Mouse (Mus musculus): Measurements from ENCODE around the gene Cd300lg. TPM values are rescaled to one million over a fixed set of nuclear protein-coding genes. Genes with fewer than 3 reads are reported as not detected.
A peak's percentile ranks its signal among the peaks of the same experiment; 100 is the strongest.

The Cd300lg gene
- total and polyA plus RNA-seq, 3 experiments, result 51.6 to 102 (median 70.1) TPM

DNA sequence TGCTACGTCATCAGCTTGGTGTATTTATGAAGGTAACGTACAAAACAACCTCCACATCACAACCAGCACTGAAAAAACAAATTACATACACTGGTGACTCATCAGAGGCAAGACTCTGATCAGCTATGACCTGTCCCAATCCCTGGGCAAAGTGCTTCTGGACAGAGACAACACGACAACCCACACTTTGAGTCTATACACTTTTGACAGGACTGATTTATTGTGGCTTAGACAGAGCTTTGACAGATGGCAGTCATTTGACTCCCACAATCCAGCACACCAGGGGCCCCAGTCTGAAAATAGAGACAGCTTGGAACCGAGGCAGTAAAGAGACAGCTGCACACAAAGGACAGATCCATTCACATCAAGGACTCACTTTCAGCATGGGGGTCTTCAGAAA lies 41.8 kb upstream of the Cd300lg start:
- H3K4me3 ChIP-seq, result no peak overlapping the region
- 72% methylated on average over 4 of the region's 4 CpGs for whole genome bisulfite sequencing
- no peak for DNase-seq

DNA sequence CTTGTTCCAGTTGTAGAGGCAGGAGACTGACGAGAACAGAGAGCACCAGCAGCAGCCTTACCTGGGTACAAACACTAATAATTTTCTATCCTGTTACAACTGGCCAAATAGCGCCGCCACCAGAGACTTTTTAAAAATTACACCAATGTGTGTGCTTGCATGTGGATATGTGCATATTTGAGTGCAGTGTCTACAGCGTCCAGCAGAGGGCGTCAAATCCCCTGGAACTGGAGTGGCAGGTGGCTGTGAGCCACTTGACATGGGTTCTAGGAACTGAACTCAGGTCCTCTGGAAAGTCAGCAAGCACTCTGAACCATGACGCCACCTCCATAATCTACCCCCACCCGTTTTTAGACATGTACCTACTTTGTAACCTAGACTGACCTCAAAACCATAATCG lies 37.1 kb upstream of the Cd300lg start:
- intact Hi-C loops (cut with DNase I), result no loop called here

More for the DNA sequence above, 41.8 kb upstream of the Cd300lg start:
- no peak for TF ChIP-seq POLR2A (IDR thresholded peaks at IDR 0.05; ENCODE audit: insufficient read depth, low read depth, low read length)
- no peak overlapping the region for H3K27ac ChIP-seq
- no peaks in the 10 kb centered on the region for H3K36me3 ChIP-seq (ENCODE audit: control insufficient read depth, insufficient read depth, low read length)
- H3K9ac ChIP-seq (ENCODE audit: low read depth, low read length), result no peak overlapping the region
- no peaks in the 10 kb centered on the region for H3K79me2 ChIP-seq (replicated peaks; ENCODE audit: control insufficient read depth, insufficient read depth, low read length)
- no peaks in the 10 kb centered on the region for H3K27me3 ChIP-seq (ENCODE audit: control insufficient read depth, insufficient read depth, low read length)
- intact Hi-C loops (cut with DNase I), result no loop called here
- peaks cover 1% of the 10 kb centered on the region; the same call in 1 of the 2 replicates for H3K4me1 ChIP-seq (ENCODE audit: control insufficient read depth, insufficient read depth, low read length)

DNA sequence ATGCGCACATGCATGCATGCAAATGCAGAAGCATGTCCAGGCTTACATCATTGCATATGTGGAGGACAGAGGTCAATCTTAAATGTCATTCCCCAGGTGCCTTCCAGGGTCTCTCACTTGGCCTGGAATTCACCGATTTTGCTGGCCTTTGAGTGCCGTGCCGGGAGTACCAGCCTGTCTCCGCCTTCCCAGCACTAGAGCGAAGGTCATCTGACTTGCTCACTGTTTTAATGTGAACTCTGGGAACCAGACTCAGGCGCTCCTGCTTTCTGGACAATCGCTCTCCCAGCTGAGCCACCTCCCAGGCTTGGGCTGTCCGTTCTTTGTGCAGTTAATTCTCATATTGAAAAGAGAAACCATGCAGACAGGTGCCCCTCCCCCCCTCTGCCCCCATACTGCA lies 35.0 kb upstream of the Cd300lg start:
- Histone ChIP-seq H3K79me2 (replicated peaks; ENCODE audit: control insufficient read depth, insufficient read depth, low read length) (no peaks in the 10 kb centered on the region), H3K4me3 (no peak overlapping the region), H3K9ac (ENCODE audit: low read depth, low read length) (no peak overlapping the region), H3K4me1 (ENCODE audit: control insufficient read depth, insufficient read depth, low read length) (peaks cover 3% of the 10 kb centered on the region; the same call in 1 of the 2 replicates), H3K27ac (no peak overlapping the region), H3K27me3 (ENCODE audit: control insufficient read depth, insufficient read depth, low read length) (no peaks in the 10 kb centered on the region), H3K36me3 (ENCODE audit: control insufficient read depth, insufficient read depth, low read length) (no peaks in the 10 kb centered on the region)
- WGBS, result 82% methylated on average over 9 of the region's 9 CpGs
- intact Hi-C loops (cut with DNase I), result no loop called here
- TF ChIP-seq EP300 (IDR thresholded peaks at IDR 0.05; ENCODE audit: insufficient read depth, low read depth, low read length) (no peak), CTCF (IDR thresholded peaks at IDR 0.05) (no peak), POLR2A (IDR thresholded peaks at IDR 0.05; ENCODE audit: insufficient read depth, low read depth, low read length) (no peak)
- no peak for DNase-seq

More for the DNA sequence above, 37.1 kb upstream of the Cd300lg start:
- Histone ChIP-seq H3K79me2 (replicated peaks; ENCODE audit: control insufficient read depth, insufficient read depth, low read length) (no peaks in the 10 kb centered on the region), H3K4me3 (no peak overlapping the region), H3K27ac (no peak overlapping the region), H3K9ac (ENCODE audit: low read depth, low read length) (no peak overlapping the region), H3K27me3 (ENCODE audit: control insufficient read depth, insufficient read depth, low read length) (no peaks in the 10 kb centered on the region), H3K4me1 (ENCODE audit: control insufficient read depth, insufficient read depth, low read length) (peaks cover 2% of the 10 kb centered on the region; the same call in 1 of the 2 replicates), H3K36me3 (ENCODE audit: control insufficient read depth, insufficient read depth, low read length) (no peaks in the 10 kb centered on the region)
- WGBS, result 90% methylated on average over 8 of the region's 8 CpGs
- no peak for TF ChIP-seq EP300 (IDR thresholded peaks at IDR 0.05; ENCODE audit: insufficient read depth, low read depth, low read length)
- peak; percentile 49 for TF ChIP-seq CTCF (IDR thresholded peaks at IDR 0.05)
- no peak for DNase-seq

DNA sequence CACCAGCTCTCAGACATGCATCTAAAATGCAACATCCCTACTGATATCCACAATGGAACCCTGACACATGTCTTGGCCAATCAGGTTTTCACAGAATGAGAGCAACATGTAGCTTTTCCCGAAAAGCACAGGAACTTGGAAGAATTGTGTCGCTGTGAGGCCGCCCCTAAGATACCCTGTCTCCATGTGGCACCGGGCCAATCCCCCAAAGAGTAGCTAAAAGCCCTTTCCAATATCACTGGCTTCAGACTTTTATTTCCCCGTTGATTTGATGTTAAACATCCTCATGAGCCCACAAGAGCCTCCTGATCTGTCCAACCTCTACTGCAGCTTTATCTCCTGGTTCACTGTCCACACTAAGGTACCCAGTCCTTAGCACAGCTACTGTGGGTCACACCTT lies 34.6 kb upstream of the Cd300lg start:
- no peaks in the 10 kb centered on the region for H3K36me3 ChIP-seq (ENCODE audit: control insufficient read depth, insufficient read depth, low read length)
- H3K4me1 ChIP-seq (ENCODE audit: control insufficient read depth, insufficient read depth, low read length), result peaks cover 3% of the 10 kb centered on the region; the same call in 1 of the 2 replicates
- TF ChIP-seq POLR2A (IDR thresholded peaks at IDR 0.05; ENCODE audit: insufficient read depth, low read depth, low read length), result no peak
- TF ChIP-seq EP300 (IDR thresholded peaks at IDR 0.05; ENCODE audit: insufficient read depth, low read depth, low read length), result no peak
- H3K79me2 ChIP-seq (replicated peaks; ENCODE audit: control insufficient read depth, insufficient read depth, low read length), result no peaks in the 10 kb centered on the region
- no peak overlapping the region for H3K4me3 ChIP-seq
- DNase-seq, result no peak
- H3K27ac ChIP-seq, result no peak overlapping the region
- intact Hi-C loops (cut with DNase I), result no loop called here
- H3K9ac ChIP-seq (ENCODE audit: low read depth, low read length), result no peak overlapping the region
- no peaks in the 10 kb centered on the region for H3K27me3 ChIP-seq (ENCODE audit: control insufficient read depth, insufficient read depth, low read length)
- WGBS, result 84% methylated on average over 5 of the region's 5 CpGs

DNA sequence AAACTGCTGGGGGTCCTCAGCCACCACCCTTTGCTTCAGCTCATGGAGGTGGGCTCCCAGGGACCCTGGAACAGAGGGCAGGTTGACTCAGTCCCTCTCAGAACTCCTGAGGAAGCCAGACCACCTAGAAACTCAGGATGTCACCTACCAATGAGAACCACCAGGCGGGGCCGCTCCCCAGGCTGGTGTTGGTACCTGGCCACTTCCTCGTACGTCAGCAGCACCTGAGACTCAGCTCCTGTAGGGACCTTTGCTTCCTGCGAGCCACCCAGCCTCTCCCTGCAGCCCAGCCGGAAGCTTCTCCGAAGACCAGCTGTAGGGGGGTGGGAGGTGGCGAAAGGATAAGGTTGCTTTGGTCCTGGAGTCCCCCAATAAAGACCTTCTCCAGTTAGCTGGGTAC lies 32.9 kb upstream of the Cd300lg start:
- Histone ChIP-seq H3K79me2 (replicated peaks; ENCODE audit: control insufficient read depth, insufficient read depth, low read length) (no peaks in the 10 kb centered on the region), H3K4me3 (no peak overlapping the region), H3K27ac (no peak overlapping the region), H3K27me3 (ENCODE audit: control insufficient read depth, insufficient read depth, low read length) (no peaks in the 10 kb centered on the region), H3K36me3 (ENCODE audit: control insufficient read depth, insufficient read depth, low read length) (no peaks in the 10 kb centered on the region), H3K4me1 (ENCODE audit: control insufficient read depth, insufficient read depth, low read length) (peaks cover 3% of the 10 kb centered on the region; the same call in 1 of the 2 replicates), H3K9ac (ENCODE audit: low read depth, low read length) (no peak overlapping the region)
- intact Hi-C loops (cut with DNase I), result no loop called here
- DNase-seq, result no peak
- 86% methylated on average over 8 of the region's 8 CpGs for WGBS
- TF ChIP-seq EP300 (IDR thresholded peaks at IDR 0.05; ENCODE audit: insufficient read depth, low read depth, low read length) (no peak), CTCF (IDR thresholded peaks at IDR 0.05) (no peak), POLR2A (IDR thresholded peaks at IDR 0.05; ENCODE audit: insufficient read depth, low read depth, low read length) (no peak)

DNA sequence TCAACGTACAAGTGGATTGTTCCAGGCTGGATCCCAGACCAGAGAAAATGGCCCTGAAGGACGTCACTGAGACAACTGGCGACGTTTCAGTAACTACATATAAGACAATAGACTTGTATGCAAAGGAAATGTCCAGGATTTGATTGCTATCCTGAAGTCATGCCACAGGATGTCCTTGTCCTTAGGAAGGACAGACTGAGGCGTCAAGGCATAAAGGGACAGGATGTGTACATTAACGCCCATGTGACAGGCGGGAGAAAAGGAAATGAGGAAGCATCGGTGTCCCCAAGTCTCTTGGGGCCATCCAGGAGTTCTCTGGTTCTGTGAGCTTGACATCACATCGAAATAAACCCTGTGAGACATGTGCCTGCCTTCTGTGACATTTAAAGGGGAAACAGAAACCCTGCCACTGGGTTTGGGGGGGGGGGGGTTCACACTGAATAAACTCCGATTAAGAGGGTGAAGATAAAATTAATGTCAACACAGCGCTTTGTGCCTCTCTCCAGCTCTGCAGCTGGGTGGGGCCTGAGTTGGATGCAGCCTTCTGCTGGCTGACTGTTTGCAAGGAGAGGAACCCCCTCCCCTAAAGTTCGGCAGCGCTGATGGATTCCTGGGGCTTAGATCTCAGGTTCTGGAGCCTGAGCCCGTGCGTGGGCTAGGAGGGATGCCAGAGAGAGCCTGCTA lies 32.2 kb upstream of the Cd300lg start:
- Histone ChIP-seq H3K9ac (ENCODE audit: low read depth, low read length) (no peak overlapping the region), H3K4me1 (ENCODE audit: control insufficient read depth, insufficient read depth, low read length) (peaks cover 3% of the 10 kb centered on the region; the same call in 1 of the 2 replicates), H3K27me3 (ENCODE audit: control insufficient read depth, insufficient read depth, low read length) (no peaks in the 10 kb centered on the region), H3K79me2 (replicated peaks; ENCODE audit: control insufficient read depth, insufficient read depth, low read length) (no peaks in the 10 kb centered on the region), H3K27ac (no peak overlapping the region), H3K4me3 (no peak overlapping the region), H3K36me3 (ENCODE audit: control insufficient read depth, insufficient read depth, low read length) (no peaks in the 10 kb centered on the region)
- 46% methylated on average over 15 of the region's 15 CpGs for WGBS
- DNase-seq, result no peak
- intact Hi-C loops (cut with DNase I), result no loop called here
- no peak for TF ChIP-seq CTCF (IDR thresholded peaks at IDR 0.05)
- no peak for TF ChIP-seq EP300 (IDR thresholded peaks at IDR 0.05; ENCODE audit: insufficient read depth, low read depth, low read length)
- TF ChIP-seq POLR2A (IDR thresholded peaks at IDR 0.05; ENCODE audit: insufficient read depth, low read depth, low read length), result no peak

Data from heart, adult 2 months (tissue).